Mouse (Mus musculus) gastrocnemius, postnatal 4 days (tissue): ENCODE results near the gene Duxbl3. TPM values are rescaled to one million over a fixed set of nuclear protein-coding genes. Genes with fewer than 3 reads are reported as not detected.
A peak's percentile ranks its signal among the peaks of the same experiment; 100 is the strongest.
"Not testable (repeated sequence)": the region's sequence is repeated elsewhere in the genome, so short reads cannot be mapped to it uniquely, and the experiment has no call there.

Source experiments
- DNase-seq, 2 experiments: peaks; one replicate each; pipeline ENCODE4 v3.0.0; 2021 to 2022; ENCODE audit warnings: low spot score in 2 of 2, mixed read lengths in 2 of 2
- long read RNA-seq, 2 experiments: library from polyadenylated mRNA; stranded (forward); transcript quantifications; one replicate each; pipeline ENCODE4 v2.0.0; 2021
- total RNA-seq, 2 experiments: library from RNA; stranded (reverse); gene quantifications; 2 replicates each; pipeline ENCODE4 v1.2.3; 2021

Duxbl3 gene
- total RNA-seq: 1 to 10 TPM; 6.2 to 8.3 TPM
- long read RNA-seq, experiment 1: 0 reads
- long read RNA-seq, experiment 2: 0 reads

GRCm38 (mm10) chr14:26257756-26258617, at the start of gene Duxbl3:
TSS of gene Duxbl3 (plus strand) at chr14:26257962.
- DNase-seq: not testable (repeated sequence)

DNA sequence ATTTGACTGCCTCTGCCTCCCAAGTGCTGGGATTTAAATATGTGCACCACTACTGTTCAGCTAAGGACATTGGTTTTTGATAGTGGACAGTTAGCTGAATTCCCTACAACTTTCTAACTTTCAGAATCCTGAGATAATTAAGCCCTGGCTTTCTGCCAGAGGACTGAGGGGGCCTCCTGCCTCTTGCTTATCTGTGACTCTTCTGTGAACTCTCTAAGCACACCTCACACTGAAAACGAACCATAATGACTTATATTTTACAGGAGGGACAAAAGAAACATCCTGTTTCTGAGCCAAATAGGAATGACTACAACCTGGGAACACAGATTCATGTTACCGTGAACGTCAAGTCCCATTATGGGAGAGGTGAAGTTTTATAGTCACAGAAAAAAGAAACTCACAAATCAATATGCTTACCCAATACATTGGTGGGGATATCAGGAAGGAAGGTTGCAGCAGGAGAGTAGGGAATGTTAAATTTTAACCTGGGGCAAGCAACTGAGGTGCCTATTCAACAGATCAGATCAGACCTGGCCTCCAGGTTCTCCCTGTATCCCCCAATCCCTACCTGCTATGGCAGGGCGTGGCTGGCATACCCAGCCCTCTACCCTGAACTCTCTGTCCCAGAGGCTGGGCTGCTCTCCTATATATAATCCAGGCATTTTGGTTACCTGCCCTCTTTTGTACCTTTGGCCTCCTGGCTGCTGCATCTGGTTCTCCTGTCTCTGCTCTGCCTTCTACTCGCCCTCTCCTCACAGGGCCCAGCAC, 41.3 kb upstream of the Duxbl3 start:
- not testable (repeated sequence) for DNase-seq

GRCm38 (mm10) chr14:26237183-26237582, 20.6 kb upstream of the Duxbl3 start:
- DNase-seq: not testable (repeated sequence)

- DNase-seq: not testable (repeated sequence)
These were observed 967 bp downstream of the Duxbl3 start for GRCm38 (mm10) chr14:26258729-26259128.

GRCm38 (mm10) chr14:26286737-26287136, 29.0 kb downstream of the Duxbl3 start:
- DNase-seq: not testable (repeated sequence)

GRCm38 (mm10) chr14:26293859-26294258, 36.1 kb downstream of the Duxbl3 start:
- DNase-seq: no peak

- DNase-seq: no peak
These were observed 39.3 kb downstream of the Duxbl3 start for GRCm38 (mm10) chr14:26297055-26297454.

DNA sequence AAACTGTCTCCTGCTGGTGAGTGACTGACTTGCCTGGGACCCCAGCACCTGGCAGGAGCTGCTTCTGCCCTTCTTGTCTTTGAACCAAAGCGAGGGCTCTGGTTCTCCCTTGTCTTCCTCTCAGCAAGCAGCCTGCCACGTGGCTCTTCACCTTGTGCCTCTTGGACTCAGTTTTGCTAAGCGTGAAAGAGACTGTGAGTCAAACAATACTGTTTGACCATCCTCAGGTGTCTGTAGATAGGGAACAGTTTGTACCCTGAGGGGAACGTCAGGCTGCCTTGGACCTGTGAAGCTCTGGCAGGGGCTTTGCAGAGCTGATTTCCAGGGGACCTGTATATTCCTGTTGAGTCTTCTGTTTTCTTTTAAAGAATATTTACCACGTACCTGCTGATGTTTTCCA, 39.7 kb downstream of the Duxbl3 start:
- DNase-seq: no peak

GRCm38 (mm10) chr14:26303111-26303510, 45.3 kb downstream of the Duxbl3 start:
- DNase-seq: peak in 1 of 2 experiments; percentile 19

DNA sequence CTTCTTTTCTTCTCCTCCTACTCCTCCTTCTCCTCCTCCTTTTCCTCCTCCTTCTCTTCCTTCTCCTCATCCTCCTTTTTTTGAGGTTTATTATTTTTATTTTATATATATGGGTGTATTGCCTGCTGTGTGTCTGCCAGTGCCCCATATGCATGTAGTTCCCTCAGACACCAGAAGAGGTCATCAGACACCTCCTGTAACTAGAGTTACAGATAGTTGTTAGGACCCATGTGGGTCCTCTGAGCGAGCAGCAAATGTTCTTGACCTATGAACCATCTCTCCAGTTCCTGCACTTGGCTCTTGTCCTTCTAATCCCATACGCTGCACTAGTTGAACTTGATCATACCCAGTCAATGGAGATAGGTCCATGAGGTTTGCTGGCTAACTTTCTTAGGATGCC, 48.3 kb downstream of the Duxbl3 start:
- DNase-seq: no peak

- no peak for DNase-seq
These were observed 51.1 kb downstream of the Duxbl3 start for GRCm38 (mm10) chr14:26308813-26309212.

GRCm38 (mm10) chr14:26309511-26309910, 51.7 kb downstream of the Duxbl3 start:
- no peak for DNase-seq

- no peak for DNase-seq
These were observed 58.5 kb downstream of the Duxbl3 start for GRCm38 (mm10) chr14:26316246-26316730.

Other genes starting within 250 kb of the Duxbl3 start
- 10 to 100 TPM; 40.6 to 46.5 TPM for gene Gm9780, start 215.3 kb upstream of the Duxbl3 start, total RNA-seq
- gene Tmem254c, start 190.6 kb upstream of the Duxbl3 start, total RNA-seq: 10 to 100 TPM; 36.8 to 38.9 TPM
- not detected for gene Cphx2, start 176.4 kb upstream of the Duxbl3 start, total RNA-seq
- not detected for gene Cphx3, start 175.7 kb upstream of the Duxbl3 start, total RNA-seq
- 1 to 10 TPM in 1 of 2 experiments, under 1 TPM in 1; 0.98 to 1.5 TPM for gene Duxbl2, start 139.6 kb upstream of the Duxbl3 start, total RNA-seq
- 100 to 1,000 TPM; 193 to 206 TPM for gene Plac9b, start 75.5 kb upstream of the Duxbl3 start, total RNA-seq
- 10 to 100 TPM; 11.4 to 12.5 TPM for gene Tmem254b, start 50.9 kb upstream of the Duxbl3 start, total RNA-seq